Mouse (Mus musculus): Measurements from ENCODE around the gene Ccdc180.

Gene Ccdc180

DNA sequence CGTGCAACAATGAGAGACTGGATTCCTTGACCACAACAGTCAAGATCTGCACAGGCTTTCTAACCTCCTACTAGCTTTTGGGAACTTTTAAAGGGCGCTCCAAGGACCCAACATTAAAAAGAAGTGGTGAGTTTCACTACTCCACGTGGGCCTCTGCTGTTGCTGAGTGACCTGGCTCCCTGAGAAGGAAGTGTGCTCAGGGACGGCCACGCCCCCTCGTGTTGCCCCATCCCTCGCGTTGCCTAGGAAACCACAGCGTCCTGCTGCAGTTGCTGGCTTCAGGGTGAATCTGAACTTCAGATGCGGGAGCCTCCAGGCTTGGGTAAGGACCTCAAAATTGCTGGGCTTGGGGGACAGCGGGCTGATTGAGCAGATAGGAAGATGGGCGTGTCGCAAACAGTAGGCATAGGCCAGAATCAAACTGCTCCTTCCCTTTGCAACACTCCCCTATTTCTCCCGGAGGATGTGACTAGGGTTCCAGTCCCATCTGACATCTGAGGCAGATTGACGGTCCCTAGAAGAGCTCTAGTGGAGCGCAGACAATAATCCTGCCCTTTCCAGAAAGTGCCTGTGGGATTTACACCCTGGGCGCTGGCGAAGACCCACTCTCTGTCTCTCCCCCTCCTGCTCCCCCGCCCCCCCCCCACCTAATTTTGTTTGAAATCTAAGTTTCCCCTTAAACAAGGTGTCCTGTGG, at the start of gene Ccdc180:
TSS of gene Ccdc180 (plus strand) at position 238 of the 696 bp plus-strand sequence.
- peak; percentile 81 for DNase-seq (ENCODE audit: low read depth)

- peak; percentile 72 for DNase-seq (ENCODE audit: low read depth)
Measured at GRCm38 (mm10) chr4:45844355-45844754, 45.7 kb upstream of the Ccdc180 start.

GRCm38 (mm10) chr4:45846263-45846662, 43.8 kb upstream of the Ccdc180 start:
- no peak for DNase-seq (ENCODE audit: low read depth)

DNA sequence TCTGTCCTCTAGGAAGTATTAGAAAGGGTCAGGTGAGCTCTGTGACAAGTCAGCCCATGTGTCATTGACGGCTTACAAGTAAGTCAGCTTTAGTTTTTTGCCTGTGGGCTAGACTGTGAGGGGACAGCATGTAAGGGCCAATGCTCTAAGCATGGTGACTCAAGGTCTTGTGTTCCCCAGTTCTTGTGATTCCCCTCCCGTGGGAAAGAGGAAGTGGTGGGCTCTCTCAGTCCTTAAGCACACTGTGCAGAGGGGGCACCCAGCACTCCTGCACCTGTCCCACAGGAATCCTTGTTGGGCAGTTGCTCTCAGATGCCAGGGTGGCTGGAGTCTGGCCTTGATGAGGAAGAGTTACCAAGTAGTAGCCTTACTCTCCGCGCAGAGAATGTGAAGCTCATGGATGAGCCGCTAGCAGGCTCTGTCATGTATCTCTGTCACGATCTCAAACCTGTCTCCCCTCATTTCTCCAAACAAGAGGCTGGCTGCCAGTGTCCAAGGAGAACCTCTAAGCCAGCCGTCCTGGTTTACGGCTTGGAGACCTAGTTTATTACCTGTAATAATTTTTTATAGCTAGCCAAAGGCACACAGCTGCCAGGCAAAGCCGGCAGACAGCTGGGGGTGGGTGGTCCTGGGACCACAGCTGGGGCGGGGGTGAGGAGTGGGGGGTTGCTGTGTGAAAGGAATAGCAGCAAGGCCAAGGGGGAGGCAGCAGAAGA, 41.8 kb upstream of the Ccdc180 start, which contains the start of gene Stra6l:
TSS of gene Stra6l (plus strand) at position 556 of the 716 bp plus-strand sequence.
- no peak for DNase-seq (ENCODE audit: low read depth)

- no peak for DNase-seq (ENCODE audit: low read depth)
Measured at GRCm38 (mm10) chr4:45848825-45849156, 41.3 kb upstream of the Ccdc180 start.

DNA sequence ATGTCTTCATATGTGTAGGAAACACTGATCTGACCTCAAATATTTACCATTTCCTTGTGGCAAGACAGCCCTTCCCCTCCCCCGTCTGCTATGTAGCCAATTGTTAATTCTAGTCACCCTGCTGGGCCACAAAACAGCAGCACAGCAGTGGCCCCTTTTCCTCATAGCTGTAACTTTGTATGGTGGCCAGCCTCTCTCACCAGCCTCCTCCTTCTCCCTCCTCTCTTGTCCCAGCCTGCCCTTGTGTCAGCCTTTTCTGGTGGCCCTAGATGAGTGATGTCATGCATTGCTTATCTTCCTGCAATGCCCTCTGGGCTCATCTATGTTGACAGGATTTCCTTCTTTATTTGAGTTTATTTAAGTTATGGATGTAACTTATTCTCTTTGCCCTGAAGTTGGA, 40.7 kb upstream of the Ccdc180 start:
- no peak for DNase-seq (ENCODE audit: low read depth)

DNA sequence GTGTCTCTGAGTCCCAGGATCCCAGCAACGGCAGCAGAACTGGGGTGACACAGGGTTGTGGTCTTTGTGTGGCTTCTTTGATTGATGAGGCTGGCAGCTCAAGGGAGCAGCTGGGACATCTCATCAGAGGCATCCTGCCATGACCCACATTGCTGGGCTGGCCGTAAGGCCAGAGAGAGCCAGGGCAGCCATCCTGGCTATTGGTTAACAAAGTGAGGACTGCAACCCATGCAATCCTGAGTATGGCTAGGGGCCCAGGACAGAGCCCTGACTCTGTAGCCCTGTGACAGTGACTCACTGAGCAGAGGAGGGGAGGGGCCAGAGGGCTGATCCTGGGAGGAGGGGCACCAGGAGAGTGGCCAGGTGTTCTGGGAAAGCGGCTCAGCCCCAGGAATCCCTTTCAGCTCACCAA, 38.5 kb upstream of the Ccdc180 start:
- no peak for DNase-seq (ENCODE audit: low read depth)

- DNase-seq (ENCODE audit: low read depth) = no peak
Measured at GRCm38 (mm10) chr4:45853496-45854246, 36.4 kb upstream of the Ccdc180 start.

DNA sequence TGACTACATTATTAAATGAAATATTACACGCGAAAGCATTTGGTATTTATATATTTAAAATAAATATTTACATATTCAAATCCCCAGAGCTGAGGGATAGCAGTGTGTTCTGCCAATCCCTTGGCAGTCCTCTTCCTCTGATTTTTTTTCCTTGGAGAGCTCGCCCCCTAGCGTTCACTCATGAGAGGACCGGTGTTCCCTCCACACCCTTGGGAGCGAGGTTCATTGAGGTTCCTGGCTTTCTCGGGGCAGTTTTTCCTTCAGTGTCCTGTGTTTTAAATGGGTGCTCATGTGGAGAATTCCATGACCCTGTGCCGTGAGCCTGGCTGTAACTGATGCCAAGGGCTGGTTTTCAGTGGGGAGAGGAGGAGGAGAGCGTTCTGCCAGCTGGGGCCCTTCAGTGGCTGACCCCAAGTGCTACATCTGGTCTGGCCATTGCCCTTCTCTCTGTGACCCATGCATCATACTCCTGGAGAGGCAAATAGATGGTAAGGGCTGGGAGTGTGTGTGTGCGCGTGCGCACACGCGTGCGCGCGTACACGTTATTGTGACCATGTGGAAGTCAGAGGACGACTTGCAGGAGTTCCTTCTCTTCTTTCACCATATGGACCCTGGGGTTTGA, 34.2 kb upstream of the Ccdc180 start:
- peak; percentile 55 for DNase-seq (ENCODE audit: low read depth)

DNA sequence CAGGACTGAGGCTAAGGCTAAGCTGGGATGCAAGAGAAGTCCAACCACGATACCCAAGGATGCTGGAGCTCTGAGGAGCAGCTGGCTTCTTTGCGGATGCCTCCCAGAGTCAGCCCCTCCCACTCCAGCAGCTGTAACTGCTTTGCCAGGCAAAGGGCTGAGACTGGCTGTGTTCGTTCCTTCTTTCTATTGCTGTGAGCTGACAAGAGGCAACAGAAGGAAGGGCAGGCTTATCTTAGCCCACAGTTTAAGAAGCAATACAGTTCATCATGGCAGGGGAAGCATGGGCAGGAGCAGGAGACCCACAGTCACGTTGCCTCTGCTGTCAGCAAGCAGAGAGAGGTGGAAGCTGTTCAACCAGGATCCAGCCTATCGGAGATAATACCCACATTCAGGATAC, 28.9 kb upstream of the Ccdc180 start:
- no peak for DNase-seq (ENCODE audit: low read depth)

DNA sequence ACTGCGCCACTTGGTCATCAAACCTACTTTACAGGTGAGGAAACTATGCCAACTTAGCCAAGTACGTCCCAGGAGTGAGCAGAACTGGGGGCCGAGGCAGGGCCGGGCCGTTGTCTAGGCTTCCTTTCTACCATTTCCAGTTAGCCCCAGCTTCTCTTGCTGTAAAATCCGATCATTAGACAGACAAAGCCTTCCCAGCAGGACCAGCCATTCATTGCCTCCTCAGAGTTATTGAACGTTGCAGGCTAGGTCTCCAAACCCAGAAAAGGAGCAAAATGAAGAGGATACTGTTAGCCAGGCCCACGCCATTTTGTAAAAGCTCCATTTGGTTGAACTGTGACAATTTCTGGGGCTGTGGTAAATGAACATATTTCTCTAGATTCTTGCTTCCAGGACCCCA, 22.7 kb upstream of the Ccdc180 start:
- no peak for DNase-seq (ENCODE audit: low read depth)

DNA sequence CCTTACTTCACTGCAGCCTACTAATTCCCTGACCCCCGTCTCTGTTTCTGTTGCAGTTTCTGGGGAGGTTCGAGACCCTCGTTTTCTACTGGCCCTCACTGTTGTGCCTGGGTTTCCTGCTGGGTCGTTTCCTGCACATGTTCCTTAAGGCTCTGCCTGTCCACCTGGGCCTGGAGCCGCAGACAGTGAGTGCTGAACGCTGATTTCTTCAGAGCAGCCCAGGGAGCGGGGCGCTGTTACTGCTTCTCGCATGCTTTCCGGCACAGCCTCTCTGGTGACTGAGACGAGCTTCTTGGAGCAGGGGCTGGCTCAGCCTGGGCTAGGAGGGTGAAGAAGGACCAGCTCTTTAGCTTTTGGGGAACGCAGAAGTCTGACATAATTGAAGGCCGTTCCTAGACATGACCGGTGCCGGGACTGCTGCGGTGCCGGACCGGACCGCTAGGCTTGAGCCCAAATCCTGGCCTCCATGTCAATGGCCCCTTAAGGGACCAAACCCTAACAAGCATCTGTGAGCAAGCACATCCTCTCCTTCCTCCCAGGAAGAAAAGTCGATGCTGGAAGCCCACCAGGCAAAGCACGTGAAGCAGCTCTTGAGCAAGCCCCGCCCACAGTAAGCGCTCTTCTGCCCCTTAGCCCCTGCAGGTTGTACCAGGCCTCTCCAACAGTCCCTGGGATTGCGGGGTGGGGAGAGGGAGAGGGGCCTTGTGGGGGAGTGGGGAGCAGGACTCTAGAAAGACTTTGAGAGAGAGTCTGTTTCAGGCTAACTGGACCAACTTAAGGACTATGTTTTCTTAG, 20.9 kb upstream of the Ccdc180 start:
- DNase-seq (ENCODE audit: low read depth) = no peak

DNA sequence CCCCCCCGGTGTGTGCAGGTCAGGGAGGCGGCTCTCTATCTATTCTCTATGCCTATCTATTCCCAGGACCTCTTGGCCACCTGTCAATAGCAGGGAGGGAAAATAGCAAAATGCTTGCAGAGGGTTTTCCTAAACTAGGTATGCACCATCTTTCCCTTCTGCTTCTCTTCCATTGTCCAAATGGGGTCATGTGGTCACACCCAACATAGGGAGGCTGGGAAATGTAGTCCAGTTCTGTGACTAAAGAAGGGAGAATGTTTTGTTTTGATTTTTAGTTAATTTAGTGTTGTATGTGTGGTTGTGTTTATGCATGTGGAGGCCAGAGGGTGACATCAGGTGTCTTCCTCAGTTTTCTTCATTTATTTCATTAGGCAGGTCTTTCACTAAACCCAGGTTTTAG, 18.0 kb upstream of the Ccdc180 start:
- no peak for DNase-seq (ENCODE audit: low read depth)

- DNase-seq (ENCODE audit: low read depth) = peak; percentile 63
Measured at GRCm38 (mm10) chr4:45878929-45879328, 11.2 kb upstream of the Ccdc180 start.

DNA sequence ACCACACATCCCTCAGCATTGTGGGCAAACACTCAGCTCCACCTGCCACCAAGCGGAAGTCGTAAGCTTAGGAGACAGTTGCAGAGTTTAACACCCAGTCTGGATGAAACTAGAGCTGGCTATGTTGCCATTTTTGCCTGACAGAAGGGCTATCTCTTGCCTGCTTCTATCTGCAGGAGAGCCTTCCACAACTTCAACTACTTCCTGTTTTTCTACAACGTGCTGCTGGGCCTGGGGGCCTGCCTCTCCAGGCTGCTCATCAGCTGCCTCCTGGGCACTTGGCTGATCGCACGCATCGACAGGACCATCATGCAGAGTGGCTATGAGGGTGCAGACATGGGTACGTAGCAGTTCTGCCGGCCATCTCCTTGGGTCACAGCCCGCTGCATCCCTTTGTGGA, 7.6 kb upstream of the Ccdc180 start:
- no peak for DNase-seq (ENCODE audit: low read depth)

GRCm38 (mm10) chr4:45883250-45883649, 6.9 kb upstream of the Ccdc180 start:
- no peak for DNase-seq (ENCODE audit: low read depth)

GRCm38 (mm10) chr4:45889487-45889886, 616 bp upstream of the Ccdc180 start:
- DNase-seq (ENCODE audit: low read depth) = peak; percentile 6

- no peak for DNase-seq (ENCODE audit: low read depth)
Measured at GRCm38 (mm10) chr4:45896425-45897081, 6.5 kb downstream of the Ccdc180 start.

DNA sequence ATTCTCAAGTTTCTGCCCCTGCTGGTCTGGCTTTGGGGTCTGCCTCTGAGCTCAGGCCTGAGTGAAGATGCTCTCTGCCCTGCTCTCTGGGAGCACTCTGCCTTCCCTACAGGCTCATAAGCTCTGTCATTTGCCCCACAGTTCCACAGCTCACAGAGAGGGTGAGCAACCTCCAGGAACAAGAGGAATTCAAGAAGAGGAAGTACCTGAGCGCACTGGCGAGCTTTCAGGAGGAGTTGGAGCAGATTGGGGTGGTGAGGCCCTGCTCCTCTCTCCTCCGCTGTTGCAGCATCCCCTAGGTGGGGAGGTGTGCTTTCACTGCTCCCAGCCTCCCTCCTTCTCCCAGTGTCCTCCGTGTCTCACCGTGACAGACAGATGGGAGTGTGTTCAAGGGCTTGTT, 8.3 kb downstream of the Ccdc180 start:
- DNase-seq (ENCODE audit: low read depth) = no peak

GRCm38 (mm10) chr4:45909256-45909655, 19.2 kb downstream of the Ccdc180 start:
- no peak for DNase-seq (ENCODE audit: low read depth)

DNA sequence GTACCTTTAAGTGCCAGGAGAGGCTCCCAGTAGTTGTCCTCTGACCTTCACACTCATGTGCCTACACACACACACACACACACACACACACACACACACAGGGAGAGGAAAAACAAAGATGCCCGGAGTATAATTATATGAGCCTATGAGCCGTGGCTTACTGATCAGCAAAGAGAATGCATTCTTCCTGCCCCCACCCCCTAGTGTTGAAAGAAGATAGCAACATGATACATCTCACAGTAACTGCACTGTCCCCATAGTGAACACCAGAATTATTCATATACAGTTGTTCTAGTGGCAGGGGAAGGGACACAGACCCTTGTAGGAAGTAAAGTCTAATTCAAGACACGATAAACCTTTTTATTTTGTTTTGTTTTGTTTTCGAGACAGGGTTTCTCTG, 19.8 kb downstream of the Ccdc180 start:
- DNase-seq (ENCODE audit: low read depth) = no peak

Measured in induced T-regulatory cell, adult 2 months (primary cell).